Mouse (Mus musculus) brown adipose tissue, adult 24 weeks (tissue): Measurements from ENCODE around the gene Zbtb46. TPM values are rescaled to one million over a fixed set of nuclear protein-coding genes. Genes with fewer than 3 reads are reported as not detected.

Experiments
- H3K27ac ChIP-seq: fragments of 200-500 bp; replicated peaks from 2 replicates; pipeline ENCODE4 v1.5.1; 2012; ENCODE audit warnings: low read depth, mild to moderate bottlenecking, low read length
- H3K4me1 ChIP-seq: fragments of 200-500 bp; 2 replicates; pipeline ENCODE4 v1.6.1; 2012; ENCODE audit warnings: low read length, mixed read lengths; ENCODE audit not compliant: control insufficient read depth, insufficient read depth, insufficient read length
- H3K4me3 ChIP-seq: fragments of 200-500 bp; 2 replicates; pipeline ENCODE4 v1.5.1; 2012; ENCODE audit warnings: low read depth, mild to moderate bottlenecking, low read length, moderate library complexity; ENCODE audit not compliant: insufficient read depth
- polyA plus RNA-seq: library from polyadenylated mRNA; stranded (reverse); fragments of >200 nt; gene quantifications from 2 replicates; pipeline ENCODE4 v1.2.4, GENCODE M21; 2012; ENCODE audit not compliant: missing spikeins, insufficient read depth, insufficient read length

Zbtb46 gene
- polyA plus RNA-seq, 1 experiment = 5.5 TPM

DNA sequence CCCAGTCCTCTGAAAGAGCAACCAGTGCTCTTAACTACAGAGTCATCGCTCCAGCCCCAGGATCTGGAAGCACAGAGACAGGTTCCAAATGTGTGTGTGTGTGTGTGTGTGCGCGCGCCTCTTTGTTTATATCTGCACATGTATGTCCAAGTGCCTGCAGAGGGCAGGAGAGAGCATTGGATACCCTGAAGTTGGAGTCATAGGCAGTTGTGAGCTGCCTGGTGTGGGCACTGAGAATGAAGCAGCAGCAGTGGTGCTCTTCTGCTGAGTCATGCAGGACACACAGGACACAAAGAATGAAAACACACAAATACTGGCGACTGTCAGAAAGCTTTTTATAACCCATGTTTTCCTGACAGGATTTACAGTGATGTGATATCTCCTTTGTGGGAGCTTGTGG lies 89.2 kb downstream of the Zbtb46 start:
- Histone ChIP-seq H3K4me1 (peaks cover 10% of the 10 kb centered on the region), H3K4me3 (no peak overlapping the region), H3K27ac (no peak overlapping the region)

DNA sequence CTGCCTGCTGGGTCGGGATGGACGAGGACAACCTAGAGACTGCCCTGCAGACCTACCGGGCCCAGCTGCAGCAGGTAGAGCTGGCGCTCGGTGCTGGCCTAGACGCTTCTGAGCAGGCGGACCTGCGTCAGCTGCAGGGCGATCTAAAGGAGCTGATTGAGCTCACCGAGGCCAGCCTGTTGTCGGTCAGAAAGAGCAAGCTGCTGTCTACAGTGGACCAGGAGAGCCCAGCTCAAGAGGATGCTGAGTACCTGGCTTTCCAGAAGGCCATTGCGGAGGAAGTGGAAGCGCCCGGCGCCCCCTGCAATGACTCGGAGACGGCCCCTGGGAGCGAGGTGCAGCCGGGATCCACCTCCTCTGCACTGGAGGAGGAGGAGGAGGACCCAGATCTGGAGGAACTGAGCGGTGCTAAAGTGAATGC lies 93.6 kb downstream of the Zbtb46 start:
- peak overlapping the region; percentile 86 for H3K4me3 ChIP-seq
- H3K4me1 ChIP-seq = peaks cover 8% of the 10 kb centered on the region
- H3K27ac ChIP-seq = peak overlapping the region; percentile 83

DNA sequence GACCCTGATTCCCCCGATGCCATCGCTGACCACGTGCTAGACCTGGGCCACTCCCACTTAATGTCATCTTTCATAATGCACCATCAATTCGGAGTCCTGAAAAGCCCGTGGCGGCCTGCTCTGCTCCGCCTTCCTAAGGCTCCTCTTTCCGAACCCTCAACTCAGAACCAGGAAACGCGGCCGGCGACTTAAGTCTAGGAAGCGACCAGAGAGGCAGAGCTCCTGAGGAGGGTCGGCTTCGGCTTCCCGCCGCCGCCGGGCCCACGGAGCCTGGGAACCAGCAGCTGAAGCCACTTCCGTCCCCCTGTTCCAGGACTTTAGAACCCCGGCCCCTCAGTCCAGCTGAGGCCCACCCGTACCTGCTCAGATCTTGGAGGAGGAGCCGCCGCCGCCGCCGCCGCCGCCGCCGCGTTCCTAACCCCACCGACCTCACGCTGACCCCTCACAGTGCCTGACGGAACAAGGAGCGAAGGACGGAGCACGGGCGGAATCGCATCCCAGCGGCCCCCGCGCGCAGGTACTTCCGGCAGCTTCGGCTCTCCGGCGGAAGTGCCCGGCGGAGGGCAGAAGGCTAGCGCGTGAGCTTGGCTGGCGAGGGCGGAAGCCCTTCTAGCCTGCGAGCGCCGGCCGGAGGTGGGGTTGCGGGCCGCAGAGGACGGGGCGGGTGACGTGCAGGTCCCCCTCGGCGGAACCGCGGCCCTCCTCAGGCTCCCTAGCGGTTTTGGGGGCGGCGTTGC lies 94.2 kb downstream of the Zbtb46 start, which contains the start of the genes Zgpat and Arfrp1:
Gene Zgpat, plus strand, starts transcription at position 69 of the 737 bp plus-strand sequence.
Gene Arfrp1, minus strand, starts transcription at position 545 of the 737 bp plus-strand sequence.
- Histone ChIP-seq H3K4me3 (peak within 1 kb of the TSS; percentile 86), H3K27ac (peak within 1 kb of the TSS; percentile 87), H3K4me1 (peaks cover 8% of the 10 kb centered on the region)

DNA sequence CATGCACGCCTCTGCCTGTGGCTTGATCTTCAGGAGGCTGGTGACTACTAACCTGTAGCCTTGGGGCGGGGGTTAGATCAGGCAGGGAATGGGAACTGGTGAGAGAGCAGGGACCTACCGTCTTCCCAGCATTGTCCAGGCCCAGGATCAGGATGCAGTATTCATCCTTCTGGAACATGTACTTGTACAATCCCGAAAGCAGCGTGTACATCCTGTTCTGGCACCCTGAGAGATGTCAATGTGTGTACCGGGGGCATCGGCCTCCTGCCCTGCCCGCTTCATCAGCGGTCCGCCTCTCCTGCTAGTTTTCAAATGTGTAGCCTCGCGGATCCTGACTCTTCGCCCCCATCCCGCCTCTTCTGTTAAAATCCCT lies 94.8 kb downstream of the Zbtb46 start:
- peaks cover 8% of the 10 kb centered on the region for H3K4me1 ChIP-seq
- peak overlapping the region; percentile 86 for H3K4me3 ChIP-seq
- peak overlapping the region; percentile 87 for H3K27ac ChIP-seq

DNA sequence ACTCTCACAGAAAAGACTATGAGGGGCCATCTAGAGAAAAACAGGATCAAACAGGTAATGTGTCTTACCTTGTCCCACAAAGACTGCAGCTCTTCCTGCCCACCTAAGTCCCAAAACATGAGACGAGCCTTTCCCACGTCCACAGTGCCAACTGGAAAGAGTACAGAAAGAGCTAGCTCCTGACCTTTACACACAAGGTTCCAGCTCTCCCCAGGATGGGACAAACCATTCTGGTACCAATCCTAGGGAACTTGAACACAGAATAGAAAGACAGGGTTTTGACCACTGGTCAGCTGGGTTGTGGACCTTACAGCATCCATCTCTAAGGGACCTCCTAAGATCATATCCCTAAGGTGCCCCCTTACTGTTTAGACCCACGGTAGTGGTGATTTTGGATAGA lies 95.3 kb downstream of the Zbtb46 start:
- peak overlapping the region; percentile 86 for H3K4me3 ChIP-seq
- H3K27ac ChIP-seq = no peak overlapping the region
- H3K4me1 ChIP-seq = peaks cover 8% of the 10 kb centered on the region

DNA sequence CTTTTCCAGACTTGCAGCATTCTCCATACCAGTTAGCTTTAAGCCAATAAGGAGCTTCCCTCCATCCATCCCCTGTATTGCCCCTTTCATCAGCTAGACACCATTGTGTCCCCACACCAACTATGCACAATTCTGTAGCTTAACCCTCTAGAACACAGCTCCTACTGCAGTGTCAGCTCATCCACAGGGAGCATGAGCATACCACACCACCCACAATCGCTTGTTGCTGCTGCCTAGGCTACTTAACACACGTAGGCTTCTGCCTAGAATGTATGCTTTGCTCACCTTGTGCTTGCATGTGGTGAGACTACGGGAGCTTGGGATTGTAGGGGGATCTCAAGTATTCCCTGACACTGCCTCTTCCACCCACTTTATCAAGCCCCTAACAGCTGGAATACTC lies 102.4 kb downstream of the Zbtb46 start:
- no peak overlapping the region for H3K27ac ChIP-seq
- H3K4me1 ChIP-seq = no peaks in the 10 kb centered on the region
- H3K4me3 ChIP-seq = no peak overlapping the region

DNA sequence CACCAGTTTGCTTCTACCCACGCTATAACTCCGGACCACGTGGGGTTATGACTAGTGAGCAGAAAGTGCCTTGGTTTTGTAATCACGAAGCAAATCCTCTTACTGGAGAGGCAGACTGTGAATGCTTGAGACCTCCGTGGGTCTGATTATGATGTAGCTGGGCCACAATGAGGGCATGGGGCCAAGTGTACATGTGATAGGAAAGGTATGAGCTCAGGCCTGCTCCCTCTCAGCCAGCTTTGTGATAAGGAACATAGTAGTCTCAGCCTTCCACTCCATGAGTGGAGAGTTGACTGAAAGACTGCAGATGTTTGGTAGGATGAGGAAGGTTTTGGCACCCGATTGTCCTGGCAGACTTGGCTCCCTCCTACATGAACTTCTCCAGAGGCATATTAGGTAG lies 116.5 kb downstream of the Zbtb46 start:
- H3K4me1 ChIP-seq = no peaks in the 10 kb centered on the region
- H3K4me3 ChIP-seq = no peak overlapping the region
- H3K27ac ChIP-seq = no peak overlapping the region

DNA sequence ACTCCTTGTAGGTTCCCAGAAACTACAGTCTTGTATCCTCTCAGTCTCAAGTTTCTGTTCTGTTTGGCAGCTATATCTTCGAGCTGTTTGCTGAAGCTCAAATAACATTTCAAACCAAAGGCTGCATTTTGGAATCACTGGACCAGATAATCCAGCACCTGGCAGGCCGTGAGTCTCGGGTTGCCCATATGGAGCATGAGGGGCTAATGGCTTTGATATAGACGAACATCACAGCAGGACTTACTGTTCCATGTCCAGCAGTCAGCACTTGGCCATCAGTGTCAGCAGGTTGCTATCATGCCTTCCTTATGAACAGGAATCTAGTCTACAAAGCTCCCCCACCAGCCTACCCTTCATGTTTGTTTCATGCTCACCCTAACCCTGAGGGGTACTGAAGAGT lies 118.8 kb downstream of the Zbtb46 start:
- Histone ChIP-seq H3K4me3 (no peak overlapping the region), H3K27ac (no peak overlapping the region), H3K4me1 (no peaks in the 10 kb centered on the region)

Other genes starting within 250 kb of the Zbtb46 start
- gene Srms, start 246.2 kb downstream of the Zbtb46 start, polyA plus RNA-seq = 1.1 and 1.5 TPM in 2 replicates
- gene Fndc11, start 239.4 kb downstream of the Zbtb46 start, polyA plus RNA-seq = not detected in 2 replicates
- 4.0 and 5.4 TPM in 2 replicates for gene Helz2, start 217.4 kb downstream of the Zbtb46 start, polyA plus RNA-seq
- gene Gmeb2, start 171.4 kb downstream of the Zbtb46 start, polyA plus RNA-seq = 3.8 and 4.7 TPM in 2 replicates
- gene Stmn3, start 144.9 kb downstream of the Zbtb46 start, polyA plus RNA-seq = not detected in 2 replicates
- 7.2 and 15.6 TPM in 2 replicates for gene Rtel1, start 139.7 kb downstream of the Zbtb46 start, polyA plus RNA-seq
- 12.4 TPM in 2 replicates for gene Zgpat, start 94.5 kb downstream of the Zbtb46 start, polyA plus RNA-seq
- gene Arfrp1, start 94.0 kb downstream of the Zbtb46 start, polyA plus RNA-seq = 40.7 and 53.9 TPM in 2 replicates
- gene Lime1, start 79.3 kb downstream of the Zbtb46 start, polyA plus RNA-seq = 3.0 and 6.1 TPM in 2 replicates
- gene Abhd16b, start 33.8 kb upstream of the Zbtb46 start, polyA plus RNA-seq = not detected in 2 replicates
- gene Tpd52l2, start 37.7 kb upstream of the Zbtb46 start, polyA plus RNA-seq = 88.5 and 109 TPM in 2 replicates
- 30.8 and 38.6 TPM in 2 replicates for gene Dnajc5, start 61.1 kb upstream of the Zbtb46 start, polyA plus RNA-seq
- 26.8 and 26.9 TPM in 2 replicates for gene Uckl1, start 125.5 kb upstream of the Zbtb46 start, polyA plus RNA-seq
- 23.2 and 23.7 TPM in 2 replicates for gene Prpf6, start 132.4 kb upstream of the Zbtb46 start, polyA plus RNA-seq
- 5.1 TPM in 2 replicates for gene Zfp512b, start 133.4 kb upstream of the Zbtb46 start, polyA plus RNA-seq
- 0.63 and 1.6 TPM in 2 replicates for gene Samd10, start 139.8 kb upstream of the Zbtb46 start, polyA plus RNA-seq
- gene Gm29797, start 197.6 kb upstream of the Zbtb46 start, polyA plus RNA-seq = not detected in 2 replicates
- 12.8 and 22.2 TPM in 2 replicates for gene Sox18, start 212.2 kb upstream of the Zbtb46 start, polyA plus RNA-seq
- gene Tcea2, start 220.9 kb upstream of the Zbtb46 start, polyA plus RNA-seq = 3.2 and 3.4 TPM in 2 replicates
- 27.0 and 27.9 TPM in 2 replicates for gene Rgs19, start 234.6 kb upstream of the Zbtb46 start, polyA plus RNA-seq
- gene Lkaaear1, start 239.0 kb upstream of the Zbtb46 start, polyA plus RNA-seq = not detected in 2 replicates